Mouse (Mus musculus): ENCODE measurements around the gene B3gnt3.

GRCm38 (mm10) chr8:71723047-71723551 lies 21.5 kb upstream of the B3gnt3 start:
- TF ChIP-seq GATA1 (IDR thresholded peaks at IDR 0.05; ENCODE audit: borderline replicate concordance, low read length) (no peak), FLI1 (IDR thresholded peaks at IDR 0.05; ENCODE audit: low read length) (no peak)

Measured in megakaryocyte, embryonic 14.5 days (primary cell).